8 mouse cellular contexts compared by ENCODE assay signal in the genomic region with DNA sequence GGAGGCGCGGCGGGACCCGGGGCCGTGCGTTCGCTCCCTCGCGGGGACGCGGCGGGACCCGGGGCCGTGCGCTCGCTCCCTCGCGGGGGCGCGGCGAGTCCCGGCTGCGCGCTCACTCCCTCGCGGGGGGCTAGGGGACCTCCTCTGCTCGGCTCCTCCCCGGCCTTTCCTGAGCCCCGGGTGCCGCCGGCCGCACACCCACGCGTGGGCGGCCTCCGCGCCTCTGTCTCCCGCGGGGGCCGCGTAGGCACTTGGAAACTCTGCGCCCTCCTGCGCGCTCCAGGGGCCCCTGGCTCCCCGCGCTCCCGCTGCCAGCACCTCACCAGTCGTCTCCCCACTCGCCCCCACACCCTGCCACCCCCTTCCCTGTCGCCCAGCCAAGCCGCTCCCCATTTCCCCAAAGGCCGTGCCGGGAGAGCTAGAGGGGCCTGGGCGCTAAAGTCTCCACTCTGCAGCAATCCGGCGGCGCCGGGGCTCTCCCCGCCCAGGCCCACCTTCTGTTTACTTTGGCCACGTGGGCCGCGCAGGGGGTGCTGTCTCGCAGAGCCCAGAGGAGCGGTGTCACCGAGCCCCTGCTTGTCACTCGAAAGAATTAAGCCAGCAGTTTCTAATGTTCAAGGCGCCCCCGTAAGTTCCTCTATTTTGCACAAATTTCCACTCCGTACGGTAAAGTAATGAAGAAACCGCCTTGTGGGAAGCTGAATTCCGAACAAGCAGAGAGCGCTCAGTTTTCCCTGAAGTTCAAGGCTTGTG. TPM values are rescaled to one million over a fixed set of nuclear protein-coding genes. Genes with fewer than 3 reads are reported as not detected.
DNase-seq lines count a peak whose midpoint lies in the region; ATAC-seq lines count a peak whose summit lies in the region.

TSS of gene Tet2 (minus strand) at position 589 of the 753 bp plus-strand sequence.

- no peaks in the 10 kb centered on the region for H3K4me1 ChIP-seq in intestine, embryonic 15.5 days (replicated peaks)

- no peaks in the 10 kb centered on the region for H3K9me3 ChIP-seq in intestine, embryonic 15.5 days

- H3K4me2 ChIP-seq in intestine, embryonic 15.5 days (replicated peaks), result peak within 1 kb of the TSS; percentile 81

- no peaks in the 10 kb centered on the region for H3K27me3 ChIP-seq in intestine, embryonic 15.5 days (replicated peaks)

- peak within 1 kb of the TSS; percentile 87 for H3K9ac ChIP-seq in intestine, embryonic 15.5 days

- intact Hi-C loops in gastrocnemius, postnatal 36 days (cut with DNase I), result loop anchor here (5.0 kb wide), 2 partner anchors 37 to 43 kb away; no protein-coding TSS in a partner anchor
- intact Hi-C loops in left cerebral cortex, postnatal 36 days (cut with DNase I), result loop anchor here (1.0 to 5.0 kb wide), 4 partner anchors 78 to 693 kb away; partner anchors contain the start of gene Cxxc4

- WGBS in intestine, embryonic 15.5 days, result under 1% methylated on average over 66 of the region's 73 CpGs

- peak within 1 kb of the TSS; percentile 81 for H3K4me3 ChIP-seq in intestine, embryonic 15.5 days (replicated peaks)

- peak within 1 kb of the TSS; percentile 98 for H3K27ac ChIP-seq in intestine, embryonic 15.5 days

- DNase-seq in ZHBTc4 (ENCODE audit: low read depth, low spot score), result peak; percentile 85
- peak; percentile 79 for DNase-seq in embryo, embryonic 11 days
- DNase-seq in gastrocnemius, postnatal 36 days, result peak; percentile 37 to 50
- DNase-seq in left cerebral cortex, postnatal 36 days (ENCODE audit: low spot score in 2 of 2), result peak; percentile 70 to 78
- peak; percentile 68 for DNase-seq in mesoderm, embryonic 11.5 days (ENCODE audit: low read depth, low spot score)
- peak; percentile 42 to 43 for DNase-seq in right cerebral cortex, postnatal 36 days (ENCODE audit: low spot score in 2 of 2)
- DNase-seq in adipocyte (ENCODE audit: low spot score), result no peak

- peak; percentile 72 for ATAC-seq in intestine, embryonic 15.5 days

- no peaks in the 10 kb centered on the region for H3K36me3 ChIP-seq in intestine, embryonic 15.5 days

RNA-seq across cellular contexts. Expression of gene Tet2, which starts in this region (rescaled TPM):
- total RNA-seq in gastrocnemius, postnatal 36 days (2021), result 10 to 100 TPM; 17.1 to 27.5 TPM
- polyA plus RNA-seq in intestine, embryonic 15.5 days (2015; fragmentation: Nextera tagmentation; extraction: Ambion mirVana), result 13.6 and 15.0 TPM in 2 replicates
- total RNA-seq in left cerebral cortex, postnatal 36 days (2021), result 10 to 100 TPM; 28.5 to 53.7 TPM
